Mouse (Mus musculus) spleen, adult 2 months (tissue): ENCODE data around the gene Spaca5.

ENCODE experiments used
- CTCF ChIP-seq: fragments of 200-500 bp; IDR thresholded peaks from 2 replicates; pipeline ENCODE4 v1.5.1; 2011; ENCODE audit warnings: mild to moderate bottlenecking, inconsistent platforms; ENCODE audit not compliant: insufficient read depth, insufficient read length, insufficient replicate concordance; ENCODE audit errors: extremely low read depth
- POLR2A ChIP-seq: fragments of 200-500 bp; IDR thresholded peaks from 2 replicates; pipeline ENCODE4 v1.6.1; 2011; ENCODE audit warnings: low read depth, low read length, inconsistent platforms

DNA sequence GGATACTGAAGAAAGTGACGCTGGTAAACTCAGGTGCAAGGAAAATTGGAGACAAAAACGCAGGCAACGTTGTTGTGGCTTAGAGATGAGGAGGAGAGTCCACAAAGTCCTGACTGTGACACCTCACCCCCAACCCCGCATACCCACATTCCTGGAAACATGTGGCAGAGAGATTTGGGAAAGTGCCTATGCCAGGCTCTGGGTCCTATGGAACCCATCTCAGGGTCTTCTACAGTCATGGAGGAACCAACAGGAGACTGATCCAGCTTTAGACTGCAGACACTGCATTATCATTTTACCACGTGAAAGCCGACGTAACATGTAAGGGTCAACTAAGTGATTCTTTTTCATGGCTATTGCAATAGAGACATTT is 21.6 kb downstream of the Spaca5 start:
- TF ChIP-seq CTCF, result no peak
- no peak for TF ChIP-seq POLR2A
